Mouse (Mus musculus) embryonic facial prominence, embryonic 10.5 days (tissue): ENCODE measurements at regions not wholly inside any gene's neighbourhood (a gene's known extent, or its start where the extent isn't known, plus 50 kb on each side); places are given as distances from the start of the nearest gene placed in this dataset.

Experiments used
- DNase-seq: peaks from one replicate; pipeline ENCODE4 v3.0.0-alpha.2; 2017; ENCODE audit warnings: low spot score
- H3K27ac ChIP-seq: fragments of 300-500 bp; sonication (generic); replicated peaks from 2 replicates; pipeline ENCODE4 v1.5.1; 2016; ENCODE audit warnings: mild to moderate bottlenecking
- H3K27me3 ChIP-seq: fragments of 300-500 bp; sonication (generic); replicated peaks from 2 replicates; pipeline ENCODE4 v1.6.1; 2016; ENCODE audit warnings: low read depth, mild to moderate bottlenecking; ENCODE audit not compliant: poor library complexity, severe bottlenecking
- H3K36me3 ChIP-seq: fragments of 300-500 bp; sonication (generic); replicated peaks from 2 replicates; pipeline ENCODE4 v1.6.1; 2016; ENCODE audit warnings: mild to moderate bottlenecking, moderate library complexity
- H3K4me1 ChIP-seq: fragments of 300-500 bp; sonication (generic); 2 replicates; pipeline ENCODE4 v1.6.1; 2016
- H3K4me3 ChIP-seq: fragments of 300-500 bp; sonication (generic); 2 replicates; pipeline ENCODE4 v1.5.1; 2016; ENCODE audit warnings: mild to moderate bottlenecking, moderate library complexity
- H3K9me3 ChIP-seq: fragments of 300-500 bp; sonication (generic); 2 replicates; pipeline ENCODE4 v1.6.1; 2016; ENCODE audit warnings: mild to moderate bottlenecking
- WGBS: fragments of 180-500 bp; shearing (Covaris S2); methylation state at CpG from one replicate; pipeline ENCODE4 v1.1.7; 2016; 5-methylcytosine and 5-hydroxymethylcytosine counted together

GRCm38 (mm10) chr5:129297657-129298349 is 201.3 kb downstream of the Adgrd1 start:
- no peak overlapping the region for H3K27ac ChIP-seq
- H3K27me3 ChIP-seq, result peaks cover 5% of the 10 kb centered on the region; the same call in 1 of the 2 replicates
- DNase-seq, result no peak

GRCm38 (mm10) chr5:129298646-129299455 is 202.2 kb upstream of the Sfswap start:
- peak overlapping the region; percentile 57; the same call in 1 of the 2 replicates for H3K27ac ChIP-seq
- no peaks in the 10 kb centered on the region for H3K9me3 ChIP-seq
- H3K27me3 ChIP-seq, result peaks cover 3% of the 10 kb centered on the region; the same call in 1 of the 2 replicates
- peak; percentile 43 for DNase-seq
- WGBS, result 5% methylated on average over 11 of the region's 11 CpGs
- no peaks in the 10 kb centered on the region for H3K36me3 ChIP-seq
- peaks cover 34% of the 10 kb centered on the region for H3K4me1 ChIP-seq
- no peak overlapping the region for H3K4me3 ChIP-seq

More at GRCm38 (mm10) chr5:129297657-129298349, 201.3 kb downstream of the Adgrd1 start:
- Histone ChIP-seq H3K4me3 (no peak overlapping the region), H3K36me3 (no peaks in the 10 kb centered on the region), H3K4me1 (peaks cover 39% of the 10 kb centered on the region), H3K9me3 (no peaks in the 10 kb centered on the region)
- 29% methylated on average over 11 of the region's 11 CpGs for whole genome bisulfite sequencing

- Histone ChIP-seq H3K4me3 (no peak overlapping the region), H3K9me3 (no peaks in the 10 kb centered on the region), H3K27ac (peak overlapping the region; percentile 57; the same call in 1 of the 2 replicates), H3K4me1 (peaks cover 33% of the 10 kb centered on the region), H3K36me3 (no peaks in the 10 kb centered on the region), H3K27me3 (no peaks in the 10 kb centered on the region)
- WGBS, result 43% methylated on average over 2 of the region's 2 CpGs
- no peak for DNase-seq
Observed at GRCm38 (mm10) chr5:129299456-129299765, 201.6 kb upstream of the Sfswap start.

- Histone ChIP-seq H3K27ac (no peak overlapping the region), H3K4me3 (no peak overlapping the region), H3K4me1 (peaks cover 25% of the 10 kb centered on the region), H3K36me3 (no peaks in the 10 kb centered on the region), H3K27me3 (no peaks in the 10 kb centered on the region), H3K9me3 (no peaks in the 10 kb centered on the region)
- DNase-seq, result no peak
- WGBS, result 93% methylated on average over 6 of the region's 6 CpGs
Observed at GRCm38 (mm10) chr5:129300423-129300822, 200.6 kb upstream of the Sfswap start.

GRCm38 (mm10) chr5:129315626-129316025 is 185.4 kb upstream of the Sfswap start:
- DNase-seq, result no peak
- 61% methylated on average over 9 of the region's 9 CpGs for WGBS
- H3K27me3 ChIP-seq, result no peaks in the 10 kb centered on the region

GRCm38 (mm10) chr5:129331094-129331523 is 169.9 kb upstream of the Sfswap start:
- Histone ChIP-seq H3K4me1 (peaks cover 13% of the 10 kb centered on the region; the same call in 1 of the 2 replicates), H3K27me3 (no peaks in the 10 kb centered on the region), H3K36me3 (no peaks in the 10 kb centered on the region), H3K27ac (no peak overlapping the region; the same call in 1 of the 2 replicates), H3K4me3 (no peak overlapping the region), H3K9me3 (peaks cover 7% of the 10 kb centered on the region; the same call in 1 of the 2 replicates)
- DNase-seq, result peak; percentile 30
- WGBS, result 16% methylated on average over 11 of the region's 11 CpGs

More at GRCm38 (mm10) chr5:129315626-129316025, 185.4 kb upstream of the Sfswap start:
- Histone ChIP-seq H3K9me3 (0 out of 2 replicates have a peak, but pooled peaks cover 2% of the 10 kb centered on the region), H3K4me1 (no peaks in the 10 kb centered on the region; the same call in 1 of the 2 replicates), H3K4me3 (no peak overlapping the region), H3K36me3 (no peaks in the 10 kb centered on the region), H3K27ac (no peak overlapping the region)

- WGBS, result 95% methylated on average over 3 of the region's 3 CpGs
- no peaks in the 10 kb centered on the region for H3K36me3 ChIP-seq
- H3K9me3 ChIP-seq, result peaks cover 7% of the 10 kb centered on the region; the same call in 1 of the 2 replicates
- H3K4me3 ChIP-seq, result no peak overlapping the region
- no peaks in the 10 kb centered on the region for H3K27me3 ChIP-seq
- peak; percentile 15 for DNase-seq
- peaks cover 6% of the 10 kb centered on the region; the same call in 1 of the 2 replicates for H3K4me1 ChIP-seq
- H3K27ac ChIP-seq, result no peak overlapping the region
Observed at GRCm38 (mm10) chr5:129332014-129332413, 169.0 kb upstream of the Sfswap start.

GRCm38 (mm10) chr5:129338511-129338910 is 162.5 kb upstream of the Sfswap start:
- no peak for DNase-seq
- Histone ChIP-seq H3K36me3 (no peaks in the 10 kb centered on the region), H3K4me1 (peaks cover 8% of the 10 kb centered on the region; the same call in 1 of the 2 replicates), H3K27ac (no peak overlapping the region), H3K4me3 (no peak overlapping the region), H3K27me3 (no peaks in the 10 kb centered on the region), H3K9me3 (no peaks in the 10 kb centered on the region)
- 68% methylated on average over 7 of the region's 7 CpGs for WGBS

- Histone ChIP-seq H3K27ac (no peak overlapping the region), H3K4me1 (peaks cover 3% of the 10 kb centered on the region; the same call in 1 of the 2 replicates), H3K27me3 (0 out of 2 replicates have a peak, but pooled peaks cover 4% of the 10 kb centered on the region), H3K4me3 (no peak overlapping the region), H3K36me3 (no peaks in the 10 kb centered on the region), H3K9me3 (no peaks in the 10 kb centered on the region)
- no peak for DNase-seq
- 90% methylated on average over 12 of the region's 12 CpGs for WGBS
Observed at GRCm38 (mm10) chr5:129344038-129344437, 157.0 kb upstream of the Sfswap start.

GRCm38 (mm10) chr5:129350024-129350423 is 151.0 kb upstream of the Sfswap start:
- DNase-seq, result no peak
- no peaks in the 10 kb centered on the region for H3K36me3 ChIP-seq
- H3K4me3 ChIP-seq, result no peak overlapping the region
- H3K27me3 ChIP-seq, result 0 out of 2 replicates have a peak, but pooled peaks cover 4% of the 10 kb centered on the region
- WGBS, result 65% methylated on average over 12 of the region's 12 CpGs
- peaks cover 7% of the 10 kb centered on the region; the same call in 1 of the 2 replicates for H3K4me1 ChIP-seq
- no peaks in the 10 kb centered on the region for H3K9me3 ChIP-seq
- no peak overlapping the region for H3K27ac ChIP-seq

- H3K9me3 ChIP-seq, result no peaks in the 10 kb centered on the region
Observed at GRCm38 (mm10) chr5:129353549-129353948, 147.5 kb upstream of the Sfswap start.

GRCm38 (mm10) chr5:129354877-129355276 is 146.1 kb upstream of the Sfswap start:
- no peaks in the 10 kb centered on the region for H3K9me3 ChIP-seq
- no peaks in the 10 kb centered on the region for H3K27me3 ChIP-seq
- no peaks in the 10 kb centered on the region for H3K36me3 ChIP-seq
- H3K27ac ChIP-seq, result no peak overlapping the region
- 86% methylated on average over 5 of the region's 5 CpGs for WGBS
- H3K4me3 ChIP-seq, result no peak overlapping the region
- DNase-seq, result no peak
- H3K4me1 ChIP-seq, result peaks cover 7% of the 10 kb centered on the region; the same call in 1 of the 2 replicates

More at GRCm38 (mm10) chr5:129353549-129353948, 147.5 kb upstream of the Sfswap start:
- Histone ChIP-seq H3K36me3 (no peaks in the 10 kb centered on the region), H3K4me1 (peaks cover 7% of the 10 kb centered on the region; the same call in 1 of the 2 replicates), H3K27me3 (no peaks in the 10 kb centered on the region), H3K27ac (no peak overlapping the region), H3K4me3 (no peak overlapping the region)
- WGBS, result 30% methylated on average over 9 of the region's 9 CpGs
- DNase-seq, result no peak
